Mouse (Mus musculus): ENCODE data around the gene Gm10273.
"Not testable (repeated sequence)": the region's sequence is repeated elsewhere in the genome, so short reads cannot be mapped to it uniquely, and the experiment has no call there.

Gene Gm10273

DNA sequence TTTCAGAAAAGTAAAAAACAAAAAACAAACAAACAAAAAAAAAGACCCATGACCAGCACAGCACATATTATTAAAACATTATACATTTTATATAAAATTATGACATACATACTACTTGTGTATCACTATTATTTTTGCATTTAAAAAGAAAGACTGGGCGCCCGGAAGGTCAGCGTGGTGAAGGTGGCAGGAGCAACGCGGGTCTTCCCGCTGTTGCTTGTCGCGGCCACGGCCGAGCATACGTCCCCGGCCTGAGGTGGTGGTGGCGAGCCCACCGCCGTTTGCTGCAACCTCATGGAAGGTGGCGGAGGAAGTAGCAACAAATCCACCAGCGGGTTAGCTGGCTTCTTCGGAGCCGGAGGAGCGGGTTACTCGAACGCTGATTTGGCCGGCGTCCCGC is at the start of gene Gm10273:
Gm10273 (plus strand) TSS at position 172 of the 400 bp plus-strand sequence.
- not testable (repeated sequence) for DNase-seq (ENCODE audit: low spot score in 2 of 2)

DNA sequence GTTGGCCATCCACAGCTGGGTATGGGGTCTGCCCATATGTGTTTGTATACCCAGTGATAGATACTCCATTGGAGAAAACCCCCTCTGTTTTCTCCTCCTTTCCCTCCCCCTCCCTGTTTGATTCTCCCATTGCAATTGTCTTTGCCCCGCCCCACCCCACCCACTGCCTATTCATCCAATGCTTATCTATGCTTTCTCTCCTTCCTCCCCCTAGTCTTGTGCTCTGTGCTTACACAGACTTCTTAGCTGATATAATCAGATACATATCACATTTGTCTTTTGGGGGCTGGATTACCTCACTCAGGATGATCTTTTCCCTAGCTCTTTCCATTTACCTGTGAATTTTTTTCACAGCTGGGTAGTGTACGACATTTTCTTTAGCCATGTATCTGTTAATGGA is 48.9 kb upstream of the Gm10273 start:
- DNase-seq (ENCODE audit: low spot score in 2 of 2): no peak

DNA sequence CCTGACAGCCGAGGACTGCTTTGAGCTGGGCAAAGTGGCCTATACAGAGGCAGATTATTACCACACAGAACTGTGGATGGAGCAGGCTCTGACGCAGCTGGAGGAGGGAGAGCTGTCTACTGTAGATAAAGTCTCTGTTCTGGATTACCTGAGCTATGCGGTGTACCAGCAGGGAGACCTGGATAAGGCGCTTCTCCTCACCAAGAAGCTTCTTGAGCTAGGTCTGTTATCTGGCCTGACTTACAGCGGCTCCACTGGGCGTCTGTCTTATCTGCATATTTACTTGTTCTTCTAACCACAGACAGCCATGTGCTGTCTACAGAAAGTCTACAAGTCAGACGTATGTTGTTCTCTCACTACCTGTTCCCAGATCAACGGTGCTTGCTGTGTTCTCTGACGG is 47.2 kb upstream of the Gm10273 start:
- DNase-seq (ENCODE audit: low spot score in 2 of 2): no peak

DNA sequence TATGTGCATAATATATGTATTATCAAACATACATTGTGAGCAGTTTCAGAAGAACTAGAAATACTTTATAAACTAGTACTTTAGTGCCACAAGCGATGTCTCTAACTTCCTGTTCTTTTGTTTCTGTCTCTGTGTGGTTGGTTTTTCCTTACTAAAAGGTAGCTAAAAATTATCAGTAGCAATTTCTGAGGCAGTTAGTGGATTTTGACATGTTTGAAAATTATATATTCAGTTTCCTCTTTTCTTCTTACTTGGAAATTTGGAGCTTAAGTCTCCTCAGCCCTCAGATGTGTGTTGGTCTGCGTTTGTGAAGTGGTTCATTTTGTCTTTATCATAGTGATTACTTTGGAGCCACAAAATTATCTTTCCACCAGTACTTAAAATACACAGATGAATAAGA is 45.9 kb upstream of the Gm10273 start:
- no peak for DNase-seq (ENCODE audit: low spot score in 2 of 2)

DNA sequence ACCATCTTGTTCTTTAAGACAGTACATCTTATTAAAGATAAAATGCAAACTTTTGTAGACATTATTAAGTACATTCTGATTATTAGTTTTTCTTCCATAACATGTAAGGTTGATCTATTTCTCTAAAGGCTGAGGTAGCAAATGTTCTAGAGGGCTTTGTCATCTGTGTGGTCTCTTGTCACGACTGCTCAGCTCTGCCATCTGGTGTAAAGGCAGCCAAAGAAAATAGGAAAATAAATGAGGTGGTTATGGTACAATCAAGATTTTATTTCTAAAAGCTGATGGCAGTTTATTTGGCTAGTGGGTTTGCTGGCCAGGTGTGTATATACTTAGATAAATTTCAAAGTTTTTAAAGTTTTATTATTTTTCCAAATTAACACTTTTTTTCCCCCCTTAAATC is 42.4 kb upstream of the Gm10273 start:
- no peak for DNase-seq (ENCODE audit: low spot score in 2 of 2)

DNA sequence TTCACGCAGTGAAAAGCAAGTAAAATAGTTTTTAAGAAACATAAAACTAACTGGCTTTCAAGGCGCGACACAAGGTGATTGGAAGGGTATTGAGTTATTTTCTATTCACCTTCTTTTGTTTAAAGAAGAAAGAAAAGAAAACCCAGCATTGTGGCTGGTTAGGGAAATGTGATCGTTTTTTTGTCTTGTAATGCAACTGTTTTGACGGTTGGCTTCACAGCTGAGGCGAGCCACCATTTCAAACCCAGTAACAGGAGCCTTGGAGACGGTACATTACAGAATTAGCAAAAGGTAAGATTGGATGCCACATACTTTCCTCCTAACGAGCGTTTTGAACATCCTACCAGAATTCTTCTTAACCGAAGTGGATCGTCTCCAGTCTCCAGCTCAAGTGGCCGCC is 41.3 kb upstream of the Gm10273 start:
- DNase-seq (ENCODE audit: low spot score in 2 of 2): no peak

DNA sequence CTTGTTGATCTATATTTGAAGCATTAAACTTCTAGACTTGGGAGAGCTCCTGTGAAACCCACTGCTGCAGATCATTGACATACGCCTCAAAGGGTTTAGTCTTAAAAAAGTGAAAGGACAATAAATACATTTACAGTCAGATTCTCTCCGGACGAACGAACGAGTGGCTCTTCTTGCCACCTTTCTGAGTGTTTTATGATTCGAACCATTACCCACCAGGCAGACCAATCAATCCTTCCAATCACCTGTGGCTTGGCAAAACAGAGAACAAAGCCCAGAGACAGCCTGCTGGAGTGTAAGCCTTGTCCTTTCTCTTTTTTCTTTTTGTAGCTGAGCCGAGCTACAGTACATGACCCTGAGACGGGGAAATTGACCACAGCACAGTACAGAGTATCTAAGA is 40.4 kb upstream of the Gm10273 start:
- no peak for DNase-seq (ENCODE audit: low spot score in 2 of 2)

DNA sequence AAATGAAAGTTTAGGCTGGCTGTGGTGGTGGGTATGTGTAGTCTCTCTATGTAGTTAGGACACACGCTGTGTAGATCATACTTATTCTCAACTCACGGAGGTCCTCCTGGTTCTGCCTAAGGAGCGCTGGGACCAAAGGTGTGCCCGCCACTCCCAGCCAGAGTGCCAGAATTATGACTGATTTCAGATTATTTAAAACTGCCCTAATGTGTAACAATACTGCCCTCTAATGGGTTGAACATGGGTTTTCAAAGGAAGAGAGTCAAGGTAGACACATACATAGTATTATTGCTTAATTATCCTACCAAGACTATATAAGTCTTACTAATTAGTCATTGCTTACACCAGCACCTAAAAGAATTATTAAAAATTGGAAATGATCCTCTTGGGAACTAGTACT is 36.7 kb upstream of the Gm10273 start:
- DNase-seq (ENCODE audit: low spot score in 2 of 2): no peak

DNA sequence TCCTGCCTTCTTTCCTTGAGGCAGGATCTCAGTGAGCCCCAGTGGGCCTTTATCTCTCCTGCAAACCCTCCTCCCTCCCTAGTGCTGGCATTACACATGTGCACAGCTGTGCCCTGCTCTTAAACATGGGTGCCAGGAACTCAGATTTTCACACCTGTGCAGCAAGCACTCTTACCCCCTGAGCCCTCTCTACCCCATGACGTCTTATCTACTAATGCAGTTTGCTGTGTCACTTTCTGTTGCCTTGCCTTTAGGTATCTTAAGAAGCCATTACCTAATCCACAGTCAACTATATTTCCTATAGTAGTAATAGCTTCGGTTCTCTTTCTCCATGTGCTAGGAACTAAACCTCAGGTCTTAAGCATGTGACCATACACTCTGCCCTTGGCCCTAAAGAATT is 32.2 kb upstream of the Gm10273 start:
- no peak for DNase-seq (ENCODE audit: low spot score in 2 of 2)

DNA sequence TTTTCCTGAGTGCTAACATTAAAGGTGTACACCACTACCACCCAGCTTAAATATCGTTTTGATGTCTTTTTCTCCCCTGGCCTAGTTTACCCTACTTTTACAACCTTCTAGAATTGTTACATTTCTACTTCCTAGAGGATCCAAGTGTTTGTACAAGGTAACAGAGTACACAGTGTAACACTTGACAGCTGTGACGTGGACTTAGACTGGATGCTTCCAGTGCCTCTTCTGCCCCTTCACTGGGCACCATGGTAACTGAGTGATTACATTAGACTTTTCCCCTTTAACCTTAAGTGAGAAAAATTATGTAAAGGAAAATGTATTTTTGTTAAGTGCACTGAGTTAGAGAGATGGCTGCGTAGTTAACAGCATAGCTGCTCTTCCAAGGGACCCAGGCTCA is 30.9 kb upstream of the Gm10273 start:
- no peak for DNase-seq (ENCODE audit: low spot score in 2 of 2)

DNA sequence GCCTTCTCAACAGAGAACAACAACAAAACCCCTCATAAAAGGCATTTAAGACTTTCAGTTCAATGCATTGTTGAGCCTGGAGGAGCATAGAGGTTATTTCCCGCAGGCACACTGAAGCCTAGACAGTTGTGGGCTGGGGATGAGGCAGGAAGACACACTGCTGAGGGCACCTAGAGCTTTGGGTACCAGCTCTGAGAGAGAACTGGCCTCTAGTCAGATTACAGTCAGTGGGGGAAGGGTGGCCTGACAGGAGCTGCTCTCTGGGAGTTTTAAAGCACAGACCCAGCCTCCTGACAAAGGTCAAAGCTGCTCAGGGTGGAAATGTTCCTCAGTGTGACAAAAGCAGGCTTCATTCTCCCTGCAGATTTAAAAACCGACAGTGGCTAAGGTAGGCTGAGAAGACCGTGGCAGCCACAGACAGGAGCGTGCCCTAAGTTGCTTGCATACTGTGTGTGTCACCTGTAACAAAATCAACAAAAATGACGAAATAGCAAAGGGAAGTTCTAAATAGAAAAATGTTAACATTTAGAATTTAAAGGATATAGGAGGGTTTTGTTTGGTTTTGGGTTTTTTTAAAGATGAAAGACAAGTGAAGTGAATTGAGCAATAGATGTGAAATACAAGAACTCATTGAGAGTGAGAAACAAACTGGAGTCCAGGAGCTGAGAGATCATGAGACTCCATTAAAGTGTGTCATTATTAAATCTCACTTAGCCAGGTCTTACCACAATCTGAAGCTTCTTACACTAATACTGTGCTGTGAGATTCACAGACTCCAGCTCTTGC is 29.4 kb upstream of the Gm10273 start:
- DNase-seq (ENCODE audit: low spot score in 2 of 2): no peak

DNA sequence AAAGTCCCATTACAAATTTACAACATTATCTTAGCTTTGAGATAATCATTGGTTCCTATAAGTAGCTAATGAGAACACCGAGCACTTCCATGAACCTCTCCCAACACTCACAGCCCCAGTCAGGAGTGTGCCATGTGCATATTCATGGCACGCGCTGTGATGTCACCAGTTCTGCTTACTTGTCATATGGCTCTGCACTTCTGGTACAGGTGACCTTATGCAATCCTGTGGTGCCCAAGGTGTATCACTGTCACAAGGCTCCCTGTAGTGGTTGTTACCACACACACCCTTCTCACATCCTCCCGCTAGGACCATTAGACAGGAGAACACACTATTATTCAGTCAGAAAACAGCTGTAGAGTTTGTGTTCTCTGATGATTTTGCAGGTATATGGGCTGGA is 28.7 kb upstream of the Gm10273 start:
- DNase-seq (ENCODE audit: low spot score in 2 of 2): no peak

DNA sequence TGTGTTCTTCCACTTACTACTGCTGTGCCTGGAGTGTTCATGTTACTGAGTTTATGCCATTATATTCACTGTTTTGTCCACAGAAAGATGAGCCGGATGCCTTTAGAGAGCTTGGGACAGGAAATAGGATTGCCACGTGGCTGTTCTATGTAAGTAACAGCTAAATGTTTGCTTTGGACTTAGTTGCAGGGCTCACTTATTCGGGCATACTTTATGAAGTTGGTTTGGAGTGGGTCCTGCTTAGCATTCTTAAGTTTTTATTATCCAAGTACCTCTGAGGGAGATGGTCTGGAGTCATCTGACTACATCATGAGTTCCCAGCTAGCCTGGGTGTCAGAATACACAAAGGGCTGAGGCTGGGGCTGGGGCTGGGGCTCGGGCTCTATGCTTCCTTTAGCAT is 28.2 kb upstream of the Gm10273 start:
- DNase-seq (ENCODE audit: low spot score in 2 of 2): no peak

DNA sequence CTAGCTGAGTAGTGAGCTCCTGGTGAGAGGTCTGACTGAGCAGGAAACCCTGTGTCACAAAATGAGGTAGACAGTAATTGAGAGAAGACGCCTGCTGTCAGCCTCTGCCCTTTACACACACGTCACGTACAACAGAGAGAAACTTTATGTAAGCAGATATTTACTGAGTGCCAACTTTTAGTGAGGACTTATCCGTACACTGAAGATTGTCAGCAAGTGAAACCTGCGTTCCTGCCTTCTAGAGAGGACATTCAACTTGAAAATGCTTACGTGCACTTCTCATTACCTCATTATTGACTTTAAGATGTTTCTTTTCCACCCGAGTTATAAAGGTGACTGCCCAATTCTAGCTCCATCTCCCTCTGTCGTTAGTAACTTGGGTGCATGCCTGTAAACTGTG is 26.7 kb upstream of the Gm10273 start:
- no peak for DNase-seq (ENCODE audit: low spot score in 2 of 2)

DNA sequence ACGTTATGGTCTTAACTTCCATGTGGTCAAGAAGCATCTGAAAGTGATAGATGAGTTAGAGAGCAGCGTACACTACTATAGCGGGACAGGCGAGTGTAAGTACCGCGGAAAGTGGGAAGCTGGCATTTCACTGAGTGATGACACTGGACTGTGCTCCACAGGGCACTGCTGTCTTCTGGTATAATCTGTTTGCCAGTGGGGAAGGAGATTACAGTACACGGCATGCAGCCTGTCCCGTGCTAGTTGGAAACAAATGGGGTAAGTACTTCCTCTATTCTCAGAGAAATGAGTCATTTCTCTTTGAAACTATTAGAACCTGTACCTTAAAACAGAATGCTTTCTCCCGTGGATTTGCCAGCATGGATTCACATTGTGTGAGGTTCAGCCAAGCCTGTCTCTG is 26.0 kb upstream of the Gm10273 start:
- DNase-seq (ENCODE audit: low spot score in 2 of 2): no peak

DNA sequence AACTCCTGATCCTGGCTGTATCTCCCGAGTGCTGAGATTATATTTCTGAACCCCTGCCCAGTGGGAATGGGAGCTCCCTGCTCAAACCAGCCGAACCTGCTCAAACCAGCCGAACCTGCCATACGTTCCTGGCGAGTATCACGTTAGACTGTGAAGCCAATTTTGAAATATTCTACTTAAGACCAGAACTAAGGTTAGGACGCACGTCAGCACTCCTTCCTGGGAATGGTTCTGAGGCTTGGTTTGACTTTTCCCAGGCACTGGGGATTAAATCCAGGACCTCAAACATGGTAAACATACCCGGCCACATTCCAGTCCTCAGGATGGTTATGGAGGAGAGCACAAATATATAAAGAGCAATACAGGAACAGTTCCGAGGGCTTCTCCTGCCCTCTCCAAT is 17.5 kb upstream of the Gm10273 start:
- no peak for DNase-seq (ENCODE audit: low spot score in 2 of 2)

DNA sequence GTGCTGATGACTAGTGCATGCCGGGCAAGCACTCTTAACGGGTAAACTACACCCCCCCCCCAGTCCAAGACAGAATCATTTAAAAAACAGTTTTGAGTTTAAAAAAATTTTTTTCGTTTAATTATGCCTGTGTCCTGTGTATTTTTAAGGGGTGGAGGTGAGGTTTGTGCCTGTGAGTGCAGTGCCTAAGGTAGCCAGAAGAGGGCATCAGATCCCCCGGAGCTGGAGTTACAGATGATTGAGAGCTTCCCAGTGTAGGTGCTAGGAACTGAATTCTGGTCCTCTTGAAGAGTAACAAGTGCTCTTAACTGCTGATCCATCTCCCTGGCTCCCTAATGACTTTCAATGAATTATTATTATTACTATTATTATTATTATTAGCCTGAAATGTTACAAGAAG is 16.7 kb upstream of the Gm10273 start:
- DNase-seq (ENCODE audit: low spot score in 2 of 2): no peak

DNA sequence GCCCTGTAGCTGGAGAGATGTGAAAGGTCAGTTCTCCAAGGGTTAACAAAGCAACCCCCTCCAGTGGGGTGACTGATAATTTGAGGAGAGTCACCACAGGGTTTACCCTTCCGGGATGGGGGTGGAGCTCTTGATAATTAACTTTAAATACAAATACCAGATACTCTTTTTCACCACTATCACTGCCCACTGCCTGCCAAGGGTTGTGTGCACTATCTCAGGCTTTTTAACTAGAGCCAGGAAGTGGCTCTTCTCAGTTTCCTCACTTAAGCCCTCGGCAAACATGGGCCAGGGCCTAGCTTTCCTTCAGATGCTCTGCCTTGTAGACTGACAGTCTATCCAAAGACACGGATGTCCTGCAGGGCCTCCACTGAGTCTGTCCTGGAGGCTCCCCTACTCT is 15.5 kb upstream of the Gm10273 start:
- DNase-seq (ENCODE audit: low spot score in 2 of 2): no peak

DNA sequence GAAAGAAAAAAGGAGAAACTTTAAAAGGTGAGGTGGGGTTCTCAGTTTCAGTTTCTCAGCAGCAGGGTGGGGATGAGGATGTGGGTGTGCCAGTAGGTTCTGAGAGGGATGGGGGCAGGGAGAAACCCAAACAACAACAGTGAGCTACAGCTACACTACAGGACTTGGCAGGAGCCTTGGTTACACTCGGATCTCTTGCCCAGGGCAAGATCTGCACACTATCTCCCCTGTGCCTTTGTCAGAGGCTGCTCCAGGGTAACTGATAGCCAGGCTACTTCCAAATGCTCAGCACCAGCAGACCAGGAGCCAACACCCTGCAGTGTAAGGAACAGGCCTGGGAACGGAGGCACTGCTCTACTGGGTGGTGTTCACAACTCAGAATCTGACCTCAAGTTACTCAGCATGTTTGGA is 15.0 kb upstream of the Gm10273 start:
- no peak for DNase-seq (ENCODE audit: low spot score in 2 of 2)

DNA sequence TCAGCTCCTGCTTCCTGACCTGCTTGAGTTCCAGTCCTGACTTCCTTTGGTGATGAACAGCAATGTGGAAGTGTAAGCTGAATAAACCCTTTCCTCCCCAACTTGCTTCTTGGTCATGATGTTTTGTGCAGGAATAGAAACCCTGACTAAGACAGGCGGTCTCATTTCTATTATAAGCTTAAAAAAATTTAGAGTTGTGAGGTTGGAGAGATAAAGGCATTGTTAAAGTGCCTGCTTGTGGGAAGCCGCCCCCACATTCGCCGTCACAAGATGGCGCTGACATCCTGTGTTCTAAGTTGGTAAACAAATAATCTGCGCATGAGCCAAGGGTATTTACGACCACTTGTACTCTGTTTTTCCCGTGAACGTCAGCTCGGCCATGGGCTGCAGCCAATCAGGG is 13.9 kb upstream of the Gm10273 start:
- not testable (repeated sequence) for DNase-seq (ENCODE audit: low spot score in 2 of 2)

DNA sequence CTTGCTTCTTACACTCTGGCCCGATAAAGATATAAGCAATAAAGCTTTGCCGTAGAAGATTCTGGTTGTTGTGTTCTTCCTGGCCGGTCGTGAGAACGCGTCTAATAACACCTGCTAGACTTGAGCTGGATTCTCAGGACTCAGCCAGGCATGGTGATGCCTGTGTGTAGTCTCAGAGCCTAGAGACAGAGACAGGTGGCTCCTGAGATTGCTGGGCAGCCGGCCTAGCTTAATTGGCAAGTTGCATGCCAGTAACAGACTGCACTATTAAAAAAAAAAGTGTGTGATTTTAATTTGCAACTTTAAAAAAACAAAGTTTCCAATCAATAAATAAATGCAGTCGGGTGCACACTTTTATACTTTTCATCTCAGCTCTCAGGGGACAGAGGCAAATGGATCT is 8.5 kb upstream of the Gm10273 start:
- DNase-seq (ENCODE audit: low spot score in 2 of 2): no peak

DNA sequence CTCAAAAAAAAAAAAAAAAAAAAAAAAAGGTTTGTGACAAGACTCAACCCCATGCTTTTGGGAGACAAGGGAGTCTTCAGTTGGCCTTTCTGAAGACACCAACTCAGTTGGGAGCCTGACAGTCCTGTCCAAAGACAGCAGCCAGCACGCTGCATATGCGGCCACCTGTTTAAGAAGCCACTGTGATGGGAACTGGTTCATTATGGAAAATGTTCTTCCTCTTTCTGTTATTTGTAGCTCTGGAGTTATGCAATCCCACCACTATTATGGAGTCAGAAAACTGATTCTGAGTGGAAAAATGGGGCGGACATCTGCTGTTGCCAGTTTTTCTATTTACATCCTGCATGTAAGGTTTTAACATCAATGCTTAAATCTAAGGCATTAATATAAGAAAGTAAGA is 5.8 kb upstream of the Gm10273 start:
- DNase-seq (ENCODE audit: low spot score in 2 of 2): peak in 1 of 2 experiments; percentile 45

DNA sequence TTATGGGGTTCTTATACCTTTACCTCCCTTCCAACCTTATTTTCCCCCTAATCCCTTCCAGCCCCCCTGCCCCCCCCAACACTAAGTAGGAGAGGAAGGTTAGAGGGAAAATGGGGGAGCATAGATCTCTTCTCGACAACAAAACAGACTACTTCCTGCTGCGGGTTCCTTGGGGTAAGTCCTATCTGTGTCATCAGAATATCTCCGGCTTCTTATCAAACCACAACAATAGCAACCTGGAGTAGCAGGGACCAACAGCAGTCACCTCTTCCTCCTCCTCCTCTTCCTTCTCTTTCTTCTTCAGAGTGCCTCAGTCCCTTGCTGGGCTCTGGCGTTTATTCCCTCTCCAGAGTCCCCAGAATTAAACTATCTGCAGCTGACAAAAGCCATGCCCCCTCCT is 3.5 kb upstream of the Gm10273 start:
- no peak for DNase-seq (ENCODE audit: low spot score in 2 of 2)

Measured in frontal cortex, postnatal 36 days (tissue).